Mouse (Mus musculus) erythroblast, embryonic 14.5 days (primary cell): ENCODE measurements at regions not wholly inside any gene's neighbourhood (a gene's known extent, or its start where the extent isn't known, plus 50 kb on each side); places are given as distances from the start of the nearest gene placed in this dataset.

Source experiments
- GATA1 ChIP-seq: IDR thresholded peaks from 2 replicates; pipeline ENCODE4 v1.6.1; 2012; ENCODE audit warnings: low read length, inconsistent platforms, mixed read lengths
- TAL1 ChIP-seq: IDR thresholded peaks from 3 replicates; pipeline ENCODE4 v1.6.1; 2012; ENCODE audit warnings: low read length, inconsistent platforms, mixed read lengths

DNA sequence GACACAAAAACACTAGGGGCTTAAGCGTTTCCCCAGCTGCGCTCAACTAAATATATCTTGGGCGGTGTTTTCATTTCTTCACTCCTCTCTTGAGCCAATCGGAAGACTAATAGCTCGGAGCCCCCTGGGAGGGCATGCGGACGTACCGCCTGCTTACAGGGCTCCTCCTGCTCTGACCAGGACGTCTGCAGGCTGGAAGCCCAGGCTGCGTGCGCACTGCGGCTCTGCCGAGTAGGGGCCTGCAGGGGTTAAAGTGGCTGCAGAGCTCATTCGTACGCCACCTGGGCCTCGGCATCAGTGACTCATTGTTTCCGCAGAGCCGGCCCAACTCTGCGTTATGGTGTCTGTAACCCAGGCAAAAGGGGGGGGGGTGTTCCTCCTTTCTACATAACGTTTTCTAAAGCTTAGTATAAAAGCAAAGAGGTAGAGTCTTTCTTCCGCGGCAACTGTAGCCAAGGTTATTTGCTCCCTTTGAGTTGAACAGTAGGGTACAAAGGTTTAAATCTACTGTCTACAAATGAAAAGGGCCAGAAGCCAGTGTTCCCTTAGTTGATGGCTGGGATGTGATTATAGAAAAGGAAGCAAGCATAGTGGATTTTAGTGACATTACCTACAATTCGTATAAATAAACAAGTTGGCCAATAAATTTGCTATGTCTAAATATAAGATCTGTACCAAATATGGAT lies 53.7 kb upstream of the Chd2 start:
- TF ChIP-seq GATA1 (no peak), TAL1 (no peak)
